Mouse (Mus musculus): ENCODE data around the gene Pnlip. TPM values are rescaled to one million over a fixed set of nuclear protein-coding genes. Genes with fewer than 3 reads are reported as not detected.

Gene Pnlip
- polyA plus RNA-seq (2012; rRNA removed; ENCODE audit: low replicate concordance) = 0.45 TPM in 1 of 2 replicates, not detected in the other

DNA sequence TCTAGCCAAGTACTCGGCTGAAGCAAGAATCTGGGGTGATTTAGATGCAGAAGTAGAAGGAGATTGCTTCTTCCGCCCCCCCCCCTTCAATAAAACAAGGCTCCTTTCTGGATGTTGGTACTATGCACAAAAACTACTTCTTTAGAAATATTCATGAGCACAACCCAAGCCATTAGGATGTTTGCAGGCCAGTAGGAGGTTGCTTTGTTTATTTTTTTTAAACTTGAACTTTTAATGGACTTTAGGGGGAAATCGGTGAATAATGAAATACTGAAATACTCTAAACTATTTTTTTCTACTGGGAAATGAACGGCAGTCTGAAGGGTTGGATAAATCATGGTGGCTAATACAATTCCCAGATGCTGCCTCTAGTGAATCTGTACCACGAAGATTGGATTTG is at the start of gene Pnlip:
TSS of gene Pnlip (plus strand) at position 301 of the 400 bp plus-strand sequence.

DNA sequence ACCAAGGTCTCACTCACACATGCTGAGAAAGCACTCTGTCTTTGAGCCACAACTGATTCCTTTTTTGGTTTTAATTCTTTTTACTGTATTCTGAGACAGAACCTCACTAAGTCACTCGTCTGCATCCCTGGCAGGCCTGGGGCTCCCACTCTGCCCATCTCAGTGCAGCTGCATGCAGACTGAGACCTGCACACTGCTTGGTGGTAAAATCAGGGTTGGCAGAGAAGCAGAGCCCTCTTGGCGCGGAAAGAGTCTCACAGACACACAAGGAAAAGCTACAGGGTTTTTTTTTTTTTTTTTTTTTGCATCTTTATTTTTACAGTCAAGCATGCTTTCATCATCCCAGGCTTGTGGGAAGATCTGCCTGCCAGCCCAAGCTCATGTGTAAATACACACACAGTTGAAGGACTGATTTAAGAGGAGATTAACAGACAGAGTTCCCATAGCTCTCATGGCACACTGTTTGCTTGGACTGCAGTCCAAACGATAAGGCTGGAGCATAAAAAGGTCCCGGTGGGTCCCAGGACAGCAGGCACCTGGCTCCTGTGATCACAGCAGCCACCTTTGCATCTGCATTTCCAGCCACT is 76.2 kb downstream of the Pnlip start, which contains the start of gene Pnliprp1:
TSS of gene Pnliprp1 (plus strand) at position 443 of the 587 bp plus-strand sequence.

Other genes with a start within 250 kb of the Pnlip start
- gene Gfra1, start 196.6 kb upstream of the Pnlip start, polyA plus RNA-seq (2012; rRNA removed; ENCODE audit: low replicate concordance) = 1.9 and 2.1 TPM in 2 replicates
- not detected in 2 replicates for gene Ccdc172, start 140.5 kb upstream of the Pnlip start, polyA plus RNA-seq (2012; rRNA removed; ENCODE audit: low replicate concordance)
- not detected in 2 replicates for gene Pnliprp1, start 76.4 kb downstream of the Pnlip start, polyA plus RNA-seq (2012; rRNA removed; ENCODE audit: low replicate concordance)
- gene Pnliprp2, start 107.2 kb downstream of the Pnlip start, polyA plus RNA-seq (2012; rRNA removed; ENCODE audit: low replicate concordance) = not detected in 2 replicates
- gene 1700019N19Rik, start 142.0 kb downstream of the Pnlip start, polyA plus RNA-seq (2012; rRNA removed; ENCODE audit: low replicate concordance) = 0.24 and 0.37 TPM in 2 replicates

Measured in mammary gland, adult 2 months (tissue).